Mouse (Mus musculus) left cerebral cortex, postnatal 14 days (tissue): ENCODE data around the gene Lamb3. TPM values are rescaled to one million over a fixed set of nuclear protein-coding genes. Genes with fewer than 3 reads are reported as not detected.

Experiments used
- DNase-seq, 2 experiments: peaks; one replicate each; pipeline ENCODE4 v3.0.0; 2021 to 2022; ENCODE audit warnings: low spot score in 2 of 2, mixed read lengths in 1 of 2
- intact Hi-C: fragments of 180-260 bp; cut with DNase I; formaldehyde crosslinking; loops from one replicate; pipeline ENCODE4 v1.15.1; 2025
- total RNA-seq, 2 experiments: library from RNA; stranded (reverse); gene quantifications; 2 replicates each; pipeline ENCODE4 v1.2.3; 2021

Gene Lamb3
- total RNA-seq, 2 experiments from 2014 or later: 1.6 to 3.0 TPM

DNA sequence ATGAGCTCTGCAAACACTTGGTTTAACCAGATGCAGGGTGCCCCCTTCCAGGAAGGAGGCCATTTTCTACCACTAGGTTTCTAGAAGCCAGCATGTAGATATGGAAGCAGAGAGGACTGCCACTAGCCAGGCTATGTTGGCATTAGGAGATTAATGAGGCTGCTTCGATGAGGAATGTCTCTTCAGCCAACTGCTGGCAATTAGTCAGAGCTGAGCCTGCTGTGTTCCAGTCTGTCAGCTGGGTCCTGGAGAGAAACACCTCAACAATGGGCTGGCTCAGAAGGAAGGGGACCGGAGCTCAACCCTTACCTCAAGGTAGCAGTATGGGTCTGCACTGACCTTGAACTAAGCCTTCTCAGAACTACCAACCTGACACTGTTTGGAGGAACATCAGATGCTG, 179.7 kb downstream of the Lamb3 start:
- no peak for DNase-seq
- intact Hi-C loops: loop anchor here (5.0 to 10.0 kb wide), 3 partner anchors 200 to 1568 kb away; no protein-coding TSS in a partner anchor

- intact Hi-C loops: loop anchor here (5.0 to 10.0 kb wide), 3 partner anchors 198 to 1565 kb away; no protein-coding TSS in a partner anchor
- no peak for DNase-seq
Measured at GRCm38 (mm10) chr1:193389505-193389904, 182.0 kb downstream of the Lamb3 start.

DNA sequence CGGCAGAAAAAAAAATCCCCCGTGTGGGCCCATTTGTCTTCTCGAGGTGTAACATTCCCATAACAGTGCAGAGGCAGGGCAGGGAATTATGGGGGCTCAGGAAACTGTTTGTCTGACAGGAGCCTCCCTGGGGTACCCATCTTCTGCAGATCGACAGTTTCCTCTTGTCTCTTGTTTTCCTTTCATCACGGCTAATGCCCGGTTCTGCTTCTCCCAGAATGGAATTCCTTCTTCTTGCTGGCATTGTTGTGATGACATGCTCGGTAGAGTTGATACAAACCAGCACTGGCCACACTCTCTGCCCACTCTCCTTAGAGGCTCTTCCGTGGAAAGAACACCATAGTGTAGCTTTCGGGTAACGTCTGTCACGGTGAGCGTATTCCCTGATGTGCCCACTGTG, 182.5 kb downstream of the Lamb3 start:
- intact Hi-C loops: no loop called here
- DNase-seq: no peak

- intact Hi-C loops: no loop called here
Measured at GRCm38 (mm10) chr1:193392266-193392665, 184.8 kb downstream of the Lamb3 start.

More at GRCm38 (mm10) chr1:193392266-193392665, 184.8 kb downstream of the Lamb3 start:
- no peak for DNase-seq

Other genes starting within 250 kb of the Lamb3 start
- 10 to 100 TPM; 20.8 to 21.2 TPM for gene Syt14, start 171.9 kb upstream of the Lamb3 start, total RNA-seq
- 10 to 100 TPM; 19.5 to 22.3 TPM for gene Diexf, start 77.4 kb upstream of the Lamb3 start, total RNA-seq
- gene Irf6, start 54.6 kb upstream of the Lamb3 start, total RNA-seq: 1 to 10 TPM; 2.4 TPM
- gene A130010J15Rik, start 39.7 kb upstream of the Lamb3 start, total RNA-seq: 1 to 10 TPM; 3.4 to 3.7 TPM
- 1 to 10 TPM; 1.6 to 3.1 TPM for gene Traf3ip3, start 6.0 kb upstream of the Lamb3 start, total RNA-seq
- 10 to 100 TPM; 24.2 to 31.1 TPM for gene Hsd11b1, start 56.4 kb downstream of the Lamb3 start, total RNA-seq
- gene G0s2, start 65.5 kb downstream of the Lamb3 start, total RNA-seq: 1 to 10 TPM; 4.9 to 6.5 TPM
- gene Camk1g, start 162.6 kb downstream of the Lamb3 start, total RNA-seq: 10 to 100 TPM; 42.8 to 43.6 TPM